Mouse (Mus musculus) urinary bladder, postnatal 36 days (tissue): ENCODE measurements around the gene Mycbpap.

Experiments used
- DNase-seq, 2 experiments: peaks; one replicate each; pipeline ENCODE4 v3.0.0; 2022; ENCODE audit warnings: low spot score in 2 of 2, mixed read lengths in 1 of 2

Mycbpap gene

DNA sequence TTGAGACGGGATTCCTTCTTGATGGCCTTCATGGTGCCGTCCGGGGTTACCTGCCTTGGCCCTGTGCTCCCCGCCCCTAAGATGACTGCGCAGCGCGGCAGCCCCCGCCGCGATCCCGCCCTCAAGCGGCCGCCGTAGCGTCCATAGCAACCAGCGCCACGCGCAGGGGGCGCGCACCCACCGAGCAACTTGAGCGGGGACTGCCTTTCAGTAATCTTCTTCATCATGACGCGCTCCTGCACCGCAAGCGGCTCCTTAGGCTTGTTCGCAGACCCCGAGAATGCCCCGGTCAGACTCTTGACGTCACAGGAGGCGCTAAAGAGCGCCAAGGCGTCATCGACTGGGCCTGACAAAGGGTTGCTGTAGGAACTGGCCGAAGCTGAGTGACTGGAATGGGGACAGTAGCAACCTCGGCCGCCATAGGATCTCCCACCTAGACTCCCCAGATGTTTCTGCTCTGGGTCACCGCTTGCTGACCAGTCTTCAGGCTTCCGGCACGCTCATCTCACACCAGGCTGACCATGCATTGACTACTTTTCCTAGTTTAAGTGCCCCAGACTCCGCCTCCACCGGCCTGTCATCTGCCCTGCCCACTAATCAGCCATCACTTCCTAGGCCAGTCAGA is at the start of gene Mycbpap:
Gene Mycbpap, minus strand, starts transcription at position 524 of the 625 bp plus-strand sequence.
- DNase-seq: peak in 1 of 2 experiments; percentile 55

DNA sequence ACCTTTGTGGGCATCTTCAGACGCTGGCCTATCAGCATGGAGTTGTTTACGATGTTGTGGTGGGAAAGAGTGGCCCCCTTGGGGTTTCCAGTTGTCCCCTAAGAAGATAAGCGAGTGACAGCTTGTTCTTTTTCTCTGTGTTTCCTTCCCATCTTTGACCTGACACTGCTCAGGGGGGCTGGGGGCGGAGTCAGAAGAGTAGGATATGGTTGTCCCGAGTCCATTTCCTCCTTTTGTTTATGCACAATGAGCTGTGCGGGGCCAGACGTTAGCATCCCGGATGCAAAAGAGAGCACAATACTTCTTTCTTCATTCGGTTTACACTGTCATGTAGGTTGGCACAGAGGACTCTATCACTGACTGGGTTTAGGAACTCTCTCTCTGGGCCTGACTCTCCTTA is 49.1 kb upstream of the Mycbpap start:
- no peak for DNase-seq

DNA sequence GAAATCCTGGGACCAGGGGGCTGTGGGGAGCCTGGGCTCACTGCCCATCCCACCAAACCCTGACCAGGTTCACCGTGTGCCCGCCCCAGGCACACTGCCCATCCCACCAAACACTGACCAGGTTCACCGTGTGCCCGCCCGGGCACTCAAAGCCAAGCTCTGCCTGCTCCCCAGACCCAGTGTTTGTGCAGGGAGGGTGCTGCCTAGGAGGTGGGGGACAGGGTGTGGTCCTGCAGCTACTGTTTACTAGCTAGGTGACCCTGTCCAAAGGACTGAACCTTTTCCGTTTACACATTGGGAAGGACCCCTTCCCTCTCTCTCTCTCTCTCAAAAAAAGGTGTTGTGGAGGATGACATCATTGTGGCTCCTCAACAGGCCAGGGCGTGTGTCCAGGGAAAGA is 45.8 kb upstream of the Mycbpap start:
- DNase-seq: no peak

DNA sequence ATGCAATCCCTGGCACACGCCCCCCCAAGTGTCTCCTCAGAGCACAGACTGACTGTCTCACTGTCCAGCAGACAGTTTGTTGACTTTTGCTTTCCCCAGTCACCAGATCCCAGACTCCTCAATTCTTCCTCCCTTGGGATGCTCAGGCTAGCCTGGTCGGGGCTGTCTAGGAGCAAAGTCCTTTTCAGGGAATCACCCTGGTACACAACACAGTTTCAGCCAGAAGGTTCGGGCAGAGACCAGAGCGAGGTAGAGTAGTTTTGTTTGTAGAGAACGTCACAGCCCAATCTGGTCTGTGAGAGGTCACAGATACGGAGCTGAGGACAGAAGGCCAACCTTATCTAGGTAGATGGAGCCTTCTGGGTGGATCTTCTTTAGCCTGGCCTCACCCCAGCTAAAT is 45.0 kb upstream of the Mycbpap start:
- DNase-seq: no peak

DNA sequence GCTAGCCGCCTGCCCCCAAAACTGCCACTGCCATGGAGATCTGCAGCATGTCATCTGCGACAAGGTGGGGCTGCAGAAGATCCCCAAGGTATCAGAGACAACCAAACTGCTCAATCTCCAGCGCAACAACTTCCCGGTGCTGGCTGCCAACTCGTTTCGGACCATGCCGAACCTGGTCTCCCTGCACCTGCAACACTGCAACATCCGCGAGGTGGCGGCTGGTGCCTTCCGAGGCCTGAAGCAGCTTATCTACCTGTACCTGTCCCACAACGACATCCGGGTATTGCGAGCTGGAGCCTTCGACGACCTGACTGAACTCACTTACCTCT is 43.6 kb upstream of the Mycbpap start:
- DNase-seq: peak; percentile 29 to 61

DNA sequence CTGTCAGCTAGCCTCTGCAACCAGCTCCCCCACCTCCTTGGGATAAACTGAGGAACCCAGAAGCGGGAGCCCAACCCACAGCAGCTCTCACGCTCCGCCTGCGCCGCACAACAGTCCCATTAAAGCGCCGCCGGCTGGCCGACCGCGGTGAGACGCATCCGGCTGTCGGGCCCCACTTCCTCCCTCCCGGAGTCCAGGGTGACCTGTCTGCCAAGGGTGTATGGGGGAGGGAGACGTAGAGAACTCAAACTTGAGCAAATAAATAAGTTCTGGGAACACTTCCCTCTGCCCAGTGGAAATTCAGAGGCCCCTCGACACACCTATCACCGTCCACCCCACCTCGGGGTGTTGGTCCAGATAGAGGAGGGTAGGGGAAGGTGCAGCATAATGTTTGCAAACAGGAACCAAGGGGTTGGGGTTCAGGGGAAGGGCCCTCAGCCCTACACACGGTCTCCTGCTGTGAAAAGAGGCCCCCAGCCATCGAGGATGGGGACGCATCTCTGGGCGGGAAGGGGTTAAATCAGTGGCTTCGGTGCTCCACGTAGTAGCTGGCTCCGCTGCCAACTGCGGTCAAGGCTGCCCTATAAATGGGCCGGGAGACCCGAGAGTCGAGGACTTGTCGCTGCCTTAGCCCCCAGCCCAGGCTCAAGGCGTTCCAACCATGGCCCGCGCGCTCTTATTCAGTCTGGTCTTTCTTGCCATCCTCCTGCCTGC is 43.1 kb upstream of the Mycbpap start, which contains the start of gene Chad:
Gene Chad, plus strand, starts transcription at position 611 of the 714 bp plus-strand sequence.
- DNase-seq: peak in 1 of 2 experiments; percentile 39

DNA sequence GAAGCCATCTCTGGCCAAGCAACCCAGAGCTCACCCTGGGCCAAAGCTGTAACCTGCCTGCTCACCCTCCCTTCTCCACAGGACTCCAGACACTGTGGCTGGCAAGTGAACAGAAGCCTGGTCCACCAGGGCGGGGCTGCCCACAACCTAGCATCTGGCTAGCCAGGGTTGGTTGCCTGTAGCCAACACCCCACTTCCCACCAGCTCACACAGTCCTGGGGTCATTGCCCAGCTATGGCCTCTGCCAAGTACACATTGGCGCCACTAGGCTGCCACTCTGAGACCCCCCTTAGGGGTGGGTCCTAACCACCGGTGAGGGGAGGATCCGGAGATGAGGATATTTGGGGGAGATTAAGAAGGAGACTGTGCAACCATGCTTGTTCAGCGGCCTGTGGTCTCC is 42.3 kb upstream of the Mycbpap start:
- no peak for DNase-seq

DNA sequence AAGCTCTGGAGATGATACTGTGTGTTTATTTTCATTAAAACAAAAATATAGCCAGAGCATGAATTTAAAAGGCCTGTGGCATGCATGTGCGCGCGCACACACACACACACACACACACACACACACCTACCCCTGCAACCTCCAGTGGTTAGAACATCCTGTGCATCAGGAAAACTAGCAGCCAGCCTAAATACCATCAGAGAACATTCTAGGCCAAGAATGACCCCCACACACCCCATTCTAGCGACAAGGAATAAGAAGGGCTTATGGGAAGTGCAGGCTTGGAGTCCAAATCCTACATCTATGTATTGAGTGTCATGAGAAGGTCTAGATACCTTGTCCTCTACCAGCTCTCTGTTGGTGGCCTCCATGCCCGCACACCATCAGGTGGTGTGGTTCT is 41.8 kb upstream of the Mycbpap start:
- DNase-seq: no peak

DNA sequence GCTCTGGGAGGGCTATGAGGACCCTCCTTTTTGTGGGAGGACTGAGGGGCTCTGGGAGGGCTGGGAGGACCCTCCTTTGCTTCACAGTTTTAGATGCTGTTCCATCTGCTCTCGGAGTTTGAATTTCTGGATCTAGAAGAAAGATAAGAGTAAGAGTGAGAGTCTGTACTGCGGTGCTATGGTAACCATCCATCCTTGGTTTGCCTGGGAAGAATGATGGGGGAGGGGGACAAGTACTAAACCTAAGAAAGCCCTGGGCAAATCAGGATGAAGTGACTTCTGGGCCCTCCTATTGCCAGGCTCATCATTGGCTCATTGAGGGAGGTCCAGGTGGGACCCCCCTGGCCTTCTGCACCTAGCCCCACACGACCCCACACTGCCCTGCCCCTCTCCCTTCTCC is 36.7 kb upstream of the Mycbpap start:
- no peak for DNase-seq

DNA sequence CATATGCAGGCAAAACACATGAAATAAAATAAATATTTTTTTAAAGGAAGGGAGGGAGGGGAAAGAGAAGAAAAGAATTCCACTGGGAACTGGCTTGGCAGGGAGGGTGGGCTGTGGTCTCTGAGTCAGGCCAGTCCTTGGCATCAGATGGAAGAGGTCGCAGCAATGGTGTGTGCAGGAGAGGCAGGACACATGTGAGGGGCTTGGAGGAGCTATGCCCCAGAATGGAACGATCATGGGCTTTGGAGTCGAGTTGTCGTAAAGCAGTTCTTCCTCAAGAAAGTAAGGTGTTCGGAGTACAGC is 28.9 kb upstream of the Mycbpap start:
- DNase-seq: no peak

DNA sequence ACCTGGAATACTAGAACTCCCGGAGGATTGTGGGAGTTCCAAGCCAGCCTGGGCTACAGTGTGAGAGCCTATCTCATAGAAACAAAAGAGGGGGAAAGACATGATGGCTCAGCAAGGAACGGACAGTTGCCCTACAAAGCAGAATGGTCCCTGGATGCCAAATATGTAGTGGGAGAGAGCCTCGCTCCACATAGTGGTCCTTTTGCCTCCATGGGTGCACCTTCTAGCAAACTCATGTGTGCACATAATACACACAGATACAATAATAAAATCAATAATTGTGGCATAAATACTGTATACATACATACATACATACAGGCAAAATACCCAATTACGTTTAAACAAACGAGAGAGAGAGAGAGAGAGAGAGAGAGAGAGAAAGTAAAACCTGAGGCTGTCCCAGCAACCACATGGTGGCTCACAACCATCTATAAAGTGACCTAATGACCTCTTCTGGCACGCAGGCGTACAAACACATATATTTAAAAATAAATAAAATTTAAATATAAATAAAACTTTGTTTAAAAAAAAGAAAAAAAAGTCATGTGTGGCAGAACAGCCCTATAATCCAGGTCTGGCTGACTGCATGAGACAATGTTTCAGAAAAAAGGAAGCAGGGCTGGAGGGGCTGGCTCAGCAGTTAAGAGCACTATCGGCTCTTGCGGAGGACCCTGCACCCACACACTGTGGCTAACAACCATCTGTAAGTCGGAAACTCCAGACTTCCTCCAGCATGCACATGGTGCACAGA is 28.3 kb upstream of the Mycbpap start:
- DNase-seq: no peak

DNA sequence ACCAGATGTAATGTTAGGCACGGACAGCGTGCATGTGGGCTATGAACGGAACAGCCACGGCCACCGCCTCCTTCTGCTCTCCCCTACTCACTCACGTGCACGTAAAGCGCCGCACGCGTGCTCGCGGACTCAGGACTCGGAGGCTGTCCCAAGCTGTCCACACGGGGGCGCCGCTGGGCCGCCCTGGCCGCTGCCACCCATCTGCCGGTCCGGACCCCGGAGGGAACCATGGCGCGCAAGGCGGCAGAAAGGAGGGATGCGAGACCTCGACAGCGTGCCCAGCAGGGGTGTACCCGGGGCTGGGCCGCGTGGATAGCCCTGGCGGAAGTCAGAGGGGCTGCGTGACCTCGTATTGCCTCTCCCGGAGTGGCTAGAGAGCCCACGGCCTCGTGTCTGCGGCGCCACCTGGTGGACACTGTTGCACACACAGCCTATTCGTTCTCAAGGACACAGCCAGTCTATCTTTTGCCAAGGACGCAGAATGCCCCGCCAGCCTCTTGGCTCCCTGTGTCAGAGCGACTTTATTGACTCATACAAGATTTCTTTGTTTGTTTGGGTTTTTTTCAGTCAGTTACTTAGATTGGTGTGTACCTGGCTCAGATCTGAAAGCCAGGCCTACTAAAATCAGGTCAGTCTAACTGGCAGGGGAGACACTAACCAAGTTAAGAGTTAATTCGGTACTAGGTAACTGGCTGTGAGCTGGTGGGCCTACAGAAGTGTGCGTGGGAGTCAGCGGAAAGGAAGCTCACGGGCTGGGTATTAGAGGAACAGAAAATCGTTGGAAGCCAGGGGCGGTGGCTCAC is 27.5 kb upstream of the Mycbpap start, which contains the start of gene Rsad1:
Gene Rsad1, minus strand, starts transcription at position 368 of the 803 bp plus-strand sequence.
- peak; percentile 95 for DNase-seq

DNA sequence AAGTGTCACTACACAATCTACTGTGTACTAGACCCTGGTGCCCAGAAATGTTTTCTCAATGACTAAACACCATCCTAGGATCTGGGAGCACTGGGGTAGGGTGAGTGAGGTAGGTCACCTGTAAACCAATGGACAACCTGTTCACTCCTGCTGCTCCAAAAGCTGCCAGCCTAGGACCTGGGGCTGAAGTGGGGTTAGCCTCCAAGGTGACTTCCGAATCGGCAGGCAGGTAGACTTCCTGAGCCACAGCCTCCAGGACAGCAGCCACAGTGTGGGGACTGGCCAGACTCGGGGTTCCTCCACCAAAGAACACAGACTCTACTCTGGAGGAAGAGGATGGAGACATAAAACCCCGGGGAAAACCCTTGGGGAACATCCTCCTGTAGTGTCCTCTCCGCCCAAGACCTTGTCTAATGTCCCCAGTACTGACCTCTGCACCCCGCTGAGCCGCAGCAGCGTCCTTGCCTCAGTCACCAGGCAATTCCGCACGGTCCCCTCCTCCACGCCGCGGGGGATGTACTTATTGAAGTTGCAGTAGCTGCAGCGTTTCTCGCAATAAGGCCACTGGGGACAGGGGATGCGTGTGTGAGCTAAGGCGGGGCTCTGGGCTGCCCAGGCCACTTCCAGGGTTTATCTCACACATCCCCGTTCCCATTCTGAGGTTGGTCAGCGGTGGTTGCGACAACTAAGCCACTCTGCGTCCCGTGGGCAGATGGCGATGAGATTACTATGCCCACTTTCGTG is 26.7 kb upstream of the Mycbpap start:
- DNase-seq: peak; percentile 30 to 56

DNA sequence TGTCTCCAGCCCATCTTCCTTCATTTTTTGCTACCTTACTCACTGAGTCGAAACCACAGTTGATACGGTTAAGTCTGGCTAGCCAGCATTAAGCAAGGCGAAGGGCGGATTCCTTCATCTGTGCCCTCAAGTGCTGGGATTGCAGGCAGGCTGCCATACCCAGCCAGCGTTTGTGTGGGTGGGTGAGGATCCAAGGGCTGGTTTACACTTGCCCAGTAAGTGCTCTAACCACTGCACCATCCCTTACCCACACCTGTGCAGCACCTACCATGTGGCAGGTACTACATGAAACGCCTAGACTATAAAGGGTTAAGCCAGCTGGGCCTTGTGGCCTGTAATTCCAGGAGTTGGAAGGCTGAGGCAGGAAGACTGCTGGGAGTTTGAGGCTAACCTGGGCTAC is 25.7 kb upstream of the Mycbpap start:
- DNase-seq: no peak

DNA sequence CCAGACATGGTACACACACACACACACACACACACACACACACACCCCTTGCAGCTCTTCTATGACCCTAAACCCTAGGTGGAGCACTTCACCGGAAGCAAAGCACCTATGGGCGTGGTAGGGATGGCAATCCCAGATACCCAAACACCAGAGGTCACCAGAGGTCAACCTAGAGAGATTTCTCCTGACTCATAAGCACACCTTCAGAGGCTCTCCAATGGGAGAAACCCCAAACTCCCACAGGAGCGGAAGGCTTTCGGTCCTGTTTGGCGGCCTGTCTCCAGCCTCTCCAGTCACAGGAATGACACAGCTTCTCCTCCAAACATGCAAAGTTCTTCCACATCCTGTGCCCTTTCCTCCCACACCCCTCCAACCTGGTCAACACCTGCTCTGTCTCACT is 24.8 kb upstream of the Mycbpap start:
- no peak for DNase-seq

DNA sequence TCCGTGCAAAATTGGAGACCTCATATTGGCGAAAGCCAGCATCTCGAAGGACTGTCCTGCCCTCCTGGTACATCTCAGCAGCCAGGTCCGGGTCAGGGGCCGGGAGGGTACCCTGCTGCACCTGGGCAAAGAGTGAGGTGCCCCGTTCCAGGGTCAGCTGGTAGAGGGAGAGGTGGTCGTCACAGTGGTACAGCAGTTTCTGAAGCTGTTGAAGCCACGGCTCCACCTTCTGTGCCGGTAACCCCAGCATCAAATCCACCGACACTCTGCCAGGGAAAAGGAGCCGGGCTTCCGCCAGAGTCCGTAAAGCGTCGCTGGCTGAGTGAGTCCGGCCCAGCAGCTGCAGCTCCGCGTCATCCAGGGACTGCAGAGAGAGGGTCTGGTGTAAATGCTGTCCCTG is 22.9 kb upstream of the Mycbpap start:
- no peak for DNase-seq

DNA sequence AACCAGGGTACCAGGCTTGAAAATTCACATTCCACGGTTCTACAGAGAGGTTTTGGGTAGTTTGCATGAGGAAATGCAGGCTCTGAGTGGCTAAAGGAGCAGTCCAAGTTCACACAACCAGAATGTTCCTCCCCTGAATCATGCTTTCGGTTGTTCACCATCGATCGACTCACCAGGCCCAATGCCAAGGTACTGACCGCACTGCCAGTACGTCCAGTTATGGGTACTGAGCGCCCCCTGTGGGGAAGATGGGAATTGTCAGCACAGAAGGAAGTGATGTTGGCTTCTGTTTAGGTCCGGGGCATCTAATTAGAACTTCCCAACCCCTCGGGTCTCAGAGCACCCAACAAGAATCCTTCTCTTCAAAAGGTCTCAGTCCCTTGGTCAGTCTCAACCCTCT is 22.4 kb upstream of the Mycbpap start:
- peak; percentile 95 to 96 for DNase-seq

DNA sequence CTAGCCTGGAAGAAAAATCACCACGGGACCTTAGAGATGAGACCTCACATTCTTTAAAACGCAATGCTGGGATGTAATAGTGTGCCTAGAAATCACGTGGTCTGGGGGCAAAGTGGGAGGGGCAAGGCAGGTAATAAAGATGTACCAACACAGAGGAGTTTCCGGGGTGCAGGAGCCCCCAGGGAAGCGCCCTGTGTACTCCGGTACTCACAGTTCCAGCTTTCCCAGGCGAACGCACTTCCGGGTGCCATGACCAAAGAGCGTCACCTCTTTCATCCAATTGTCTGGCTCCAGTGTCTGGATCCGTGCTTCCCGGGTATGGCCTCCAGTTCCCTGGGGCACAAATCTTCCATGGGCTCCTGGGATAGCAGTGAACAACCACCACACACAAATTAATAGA is 21.8 kb upstream of the Mycbpap start:
- no peak for DNase-seq

DNA sequence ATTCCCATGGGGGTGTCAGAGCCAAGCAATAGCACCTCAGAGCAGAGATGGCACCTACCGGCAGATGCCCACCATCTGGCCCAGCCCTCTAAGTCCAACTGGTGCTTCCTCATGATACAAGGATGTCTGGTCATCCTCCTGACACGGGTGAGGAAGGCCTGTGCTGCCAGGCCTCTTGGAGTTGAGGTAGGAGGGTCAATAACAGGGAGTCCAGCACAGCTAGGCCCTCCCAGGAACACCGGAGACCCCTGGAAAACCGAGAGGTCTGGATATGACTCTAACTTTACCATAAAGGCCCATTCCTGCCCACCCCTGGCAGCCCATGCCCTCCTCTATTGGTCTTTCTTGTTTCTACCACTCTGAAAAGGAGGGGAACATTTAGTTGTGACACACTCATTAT is 20.9 kb upstream of the Mycbpap start:
- no peak for DNase-seq

DNA sequence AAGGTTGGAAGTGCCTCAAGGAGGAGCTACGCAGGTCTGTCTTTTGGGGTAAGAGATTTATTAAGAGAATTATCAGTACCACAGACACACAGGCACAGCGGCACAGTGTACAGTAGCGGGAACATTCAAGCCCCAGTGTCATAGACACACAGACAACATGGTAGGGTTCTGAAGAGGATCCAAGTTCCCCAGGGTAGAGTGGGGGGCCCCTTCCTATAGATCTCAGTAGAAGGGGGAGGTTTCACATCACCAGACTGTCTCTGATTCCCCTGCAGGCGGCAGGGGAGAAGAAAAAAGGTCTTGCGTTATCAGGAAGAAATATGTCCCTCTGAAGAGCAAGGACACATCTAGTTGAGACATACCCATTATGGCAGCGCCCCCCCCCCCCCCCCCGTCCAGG is 18.2 kb upstream of the Mycbpap start:
- DNase-seq: no peak

DNA sequence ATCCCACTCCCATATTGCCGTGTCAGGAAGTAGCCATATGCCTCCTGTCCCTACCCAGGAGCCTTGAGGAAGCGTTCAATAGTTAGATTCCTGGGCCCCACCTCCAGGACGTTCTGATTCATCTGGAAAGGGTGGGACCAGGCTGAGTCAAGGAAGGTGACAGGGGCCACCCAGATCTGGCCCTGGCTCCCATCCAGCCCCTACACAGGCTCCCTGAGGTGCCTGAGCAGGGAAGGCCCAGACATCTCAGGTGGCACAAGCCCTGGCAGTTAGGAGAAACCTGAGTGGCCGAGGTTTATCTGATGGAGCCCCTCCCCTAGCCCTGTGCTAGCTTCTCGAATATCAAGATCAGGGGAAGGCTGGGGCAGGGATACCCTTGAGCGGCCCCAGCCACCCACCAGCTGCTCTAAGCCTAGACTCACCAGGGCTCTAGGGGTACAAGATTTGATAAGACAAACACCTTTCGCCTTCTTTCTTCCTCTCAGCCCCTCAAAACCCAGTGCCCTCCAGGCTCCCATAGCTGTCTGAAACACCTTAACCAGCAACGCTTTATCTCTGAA is 17.3 kb upstream of the Mycbpap start:
- DNase-seq: peak; percentile 36 to 70
